Mouse (Mus musculus) stomach, postnatal 0 days (tissue): ENCODE results near the gene Picalm.

Experiments
- CTCF ChIP-seq: IDR thresholded peaks from 2 replicates; pipeline ENCODE4 v1.5.1; 2016; ENCODE audit warnings: antibody characterized with exemption, low read depth, mild to moderate bottlenecking, moderate library complexity
- EP300 ChIP-seq: optimal IDR thresholded peaks from 2 replicates; pipeline ENCODE3; 2016; ENCODE audit warnings: antibody characterized with exemption

DNA sequence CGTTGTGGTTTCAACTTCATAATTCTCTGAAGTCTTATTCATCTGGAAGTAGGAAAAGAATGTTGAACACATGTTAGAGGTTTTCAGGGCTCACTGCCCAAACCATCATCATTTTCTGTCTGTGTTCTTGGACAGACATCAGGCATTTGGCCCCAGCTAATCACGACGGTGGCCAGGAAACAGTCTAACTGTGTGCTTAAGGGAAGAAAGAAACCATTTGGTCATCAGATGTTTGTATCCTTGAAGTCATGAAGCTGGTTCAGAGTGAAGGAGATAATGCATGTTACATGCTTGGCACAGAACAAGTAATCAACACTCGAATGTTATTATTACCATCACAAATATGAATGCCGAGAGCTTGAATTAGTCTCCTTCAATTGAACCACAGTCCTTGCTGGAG lies 5.0 kb upstream of the Picalm start:
- peak; percentile 22 for TF ChIP-seq EP300
- TF ChIP-seq CTCF, result no peak
